Mouse (Mus musculus) myocyte (in vitro differentiated cells): Measurements from ENCODE around the gene Pik3r5.

Source experiments
- MYOG ChIP-seq, 3 experiments: IDR thresholded peaks; one replicate each; pipeline ENCODE4 v1.6.1; 2011; ENCODE audit warnings: control low read depth in 2 of 3, low read depth in 2 of 3, mild to moderate bottlenecking in 2 of 3; ENCODE audit not compliant: insufficient read length in 2 of 3, control insufficient read depth in 1 of 3, insufficient read depth in 1 of 3
- POLR2A ChIP-seq: IDR thresholded peaks from one replicate; pipeline ENCODE4 v1.6.1; 2011; ENCODE audit warnings: low read depth, mild to moderate bottlenecking, control low read depth, moderate library complexity; ENCODE audit not compliant: insufficient read length
- USF1 ChIP-seq: IDR thresholded peaks from one replicate; pipeline ENCODE4 v1.6.1; 2011; ENCODE audit warnings: low read depth, mild to moderate bottlenecking, control low read depth, moderate library complexity

GRCm38 (mm10) chr11:68526441-68526840 is 94.5 kb downstream of the Pik3r5 start:
- TF ChIP-seq POLR2A (no peak), MYOG (IDR thresholded peaks at IDR 0.05; ENCODE audit: control insufficient read depth in 1 of 3, insufficient read depth in 1 of 3, insufficient read length in 2 of 3, low read depth in 2 of 3) (no peak), USF1 (no peak)
